Mouse (Mus musculus): Measurements from ENCODE around the gene Zfp628.

DNA sequence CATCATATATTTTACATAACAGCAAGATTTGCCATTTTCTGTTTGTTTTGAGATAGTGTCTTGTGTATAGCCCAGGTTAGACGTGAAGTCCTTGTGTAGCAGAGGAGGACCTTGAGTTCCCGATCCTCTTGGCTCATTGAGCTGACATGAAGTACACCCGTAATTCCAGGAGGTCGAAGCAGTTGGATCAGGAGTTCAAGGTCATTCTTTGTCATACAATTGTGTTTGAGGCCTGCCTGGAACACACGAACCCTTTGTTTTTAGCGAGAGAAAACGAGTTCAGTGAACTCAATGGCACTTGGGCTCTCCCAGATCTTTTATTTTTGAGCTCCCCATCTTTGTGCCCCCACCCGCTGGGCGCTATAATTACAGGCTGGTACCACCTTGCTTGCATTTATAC, 12.6 kb upstream of the Zfp628 start:
- TF ChIP-seq CTCF (conservative IDR thresholded peaks at IDR 0.05; ENCODE audit: low read length) (no peak), POU5F1 (IDR thresholded peaks at IDR 0.05; ENCODE audit: borderline replicate concordance, low read length) (no peak; the same call in 1 of the 2 replicates), NANOG (IDR thresholded peaks at IDR 0.05; ENCODE audit: borderline replicate concordance, low read length) (no peak; the same call in 1 of the 2 replicates)
